Mouse (Mus musculus): ENCODE results near the gene Rab29. TPM values are rescaled to one million over a fixed set of nuclear protein-coding genes. Genes with fewer than 3 reads are reported as not detected.
"Not testable (repeated sequence)": the region's sequence is repeated elsewhere in the genome, so short reads cannot be mapped to it uniquely, and the experiment has no call there.

Rab29 gene
- polyA plus RNA-seq (2014; fragmentation: Nextera tagmentation; extraction: Ambion mirVana) = 3.7 and 8.8 TPM in 2 replicates

DNA sequence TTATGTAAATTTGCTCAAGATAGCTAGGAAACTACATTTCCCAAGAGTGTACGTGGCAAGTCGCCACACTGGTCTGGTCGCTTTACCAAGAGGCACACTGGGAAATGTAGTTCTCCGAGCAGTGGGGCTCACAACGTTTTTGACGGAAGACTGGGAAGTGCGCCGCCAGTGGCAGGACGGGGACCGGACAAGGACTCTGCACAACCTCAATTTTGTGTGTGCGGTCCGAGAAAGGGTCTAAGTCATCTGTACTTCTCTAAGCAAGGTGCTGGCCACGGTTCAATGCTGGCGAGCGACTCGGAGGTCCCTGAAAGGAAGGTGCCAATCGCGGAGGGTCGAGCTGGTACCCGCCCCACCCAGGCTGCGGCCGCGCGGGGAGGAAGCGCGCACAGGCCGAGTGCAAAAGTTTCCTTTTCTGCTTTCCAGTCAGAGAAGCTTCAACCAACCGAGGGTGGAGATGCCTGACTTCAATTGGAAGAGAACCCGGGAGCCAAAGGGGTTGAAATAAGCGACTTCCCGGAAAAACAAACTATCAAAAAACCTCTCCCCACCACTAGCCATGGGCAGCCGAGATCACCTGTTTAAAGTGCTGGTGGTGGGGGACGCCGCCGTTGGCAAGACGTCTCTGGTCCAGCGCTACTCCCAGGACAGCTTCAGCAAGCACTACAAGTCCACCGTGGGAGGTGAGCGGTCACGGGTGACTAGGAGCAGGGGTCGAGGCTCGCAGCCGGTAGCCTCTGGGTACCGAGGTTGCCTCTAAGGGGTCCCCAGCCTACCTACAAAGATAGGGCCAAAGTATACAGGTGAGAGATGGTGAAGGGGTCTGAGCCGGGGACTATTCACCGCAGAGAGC lies at the start of gene Rab29:
Gene Rab29, plus strand, starts transcription at position 132 of the 853 bp plus-strand sequence.
- no peaks in the 10 kb centered on the region for H3K36me3 ChIP-seq (ENCODE audit: control insufficient read depth, insufficient read depth, low read length)
- peak within 1 kb of the TSS; percentile 49 for H3K4me3 ChIP-seq (replicated peaks; ENCODE audit: low read depth, low read length)
- no peak within 1 kb of the TSS for H3K27ac ChIP-seq (replicated peaks; ENCODE audit: low read depth, low read length)
- H3K27me3 ChIP-seq (ENCODE audit: control insufficient read depth, insufficient read depth, low read length) = no peaks in the 10 kb centered on the region
- peak within 1 kb of the TSS; percentile 84 for H3K4me2 ChIP-seq (ENCODE audit: low read length)
- peak; percentile 95 for ATAC-seq (ENCODE audit: low FRiP score, low TSS enrichment)
- H3K9ac ChIP-seq (replicated peaks; ENCODE audit: low read length) = peak within 1 kb of the TSS; percentile 40
- H3K4me1 ChIP-seq (ENCODE audit: control insufficient read depth, insufficient read depth, low read length) = no peaks in the 10 kb centered on the region
- no peaks in the 10 kb centered on the region for H3K9me3 ChIP-seq (ENCODE audit: control insufficient read depth, low read length)
- under 1% methylated on average over 46 of the region's 46 CpGs for WGBS
- peak; percentile 95 for DNase-seq

- not testable (repeated sequence) for DNase-seq; ATAC-seq (ENCODE audit: low FRiP score, low TSS enrichment); H3K27ac ChIP-seq (replicated peaks; ENCODE audit: low read depth, low read length); H3K4me2 ChIP-seq (ENCODE audit: low read length); H3K27me3 ChIP-seq (ENCODE audit: control insufficient read depth, insufficient read depth, low read length); H3K4me3 ChIP-seq (replicated peaks; ENCODE audit: low read depth, low read length); H3K4me1 ChIP-seq (ENCODE audit: control insufficient read depth, insufficient read depth, low read length); H3K9me3 ChIP-seq (ENCODE audit: control insufficient read depth, low read length); H3K9ac ChIP-seq (replicated peaks; ENCODE audit: low read length); H3K36me3 ChIP-seq (ENCODE audit: control insufficient read depth, insufficient read depth, low read length)
- 81% methylated on average over 8 of the region's 9 CpGs for WGBS
Measured at GRCm38 (mm10) chr1:131820353-131820752, 46.7 kb upstream of the Rab29 start.

DNA sequence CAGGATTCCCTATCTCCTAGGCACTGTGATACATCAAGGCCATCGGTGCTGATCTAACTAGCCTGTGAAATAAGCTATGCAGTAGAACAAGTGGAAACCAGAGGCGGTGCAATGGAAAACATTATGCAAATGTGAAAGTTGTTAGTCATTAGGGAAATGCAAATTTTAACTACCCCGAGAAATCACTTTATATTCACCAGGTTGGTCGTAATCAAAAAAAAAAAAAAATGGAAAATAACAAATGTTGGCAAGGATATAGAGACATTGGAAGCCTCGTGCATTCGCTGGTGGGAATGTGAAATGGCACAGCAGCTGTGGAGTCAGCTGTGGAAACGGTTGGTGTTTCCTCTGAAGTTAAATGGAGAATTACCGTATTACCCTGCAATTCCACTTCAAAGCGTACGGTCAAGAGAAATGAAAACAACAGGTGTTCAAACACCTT lies 46.1 kb upstream of the Rab29 start:
- no peaks in the 10 kb centered on the region for H3K27me3 ChIP-seq (ENCODE audit: control insufficient read depth, insufficient read depth, low read length)
- no peak for ATAC-seq (ENCODE audit: low FRiP score, low TSS enrichment)
- WGBS = 87% methylated on average over 10 of the region's 10 CpGs

GRCm38 (mm10) chr1:131822292-131822691 lies 44.7 kb upstream of the Rab29 start:
- Histone ChIP-seq H3K36me3 (ENCODE audit: control insufficient read depth, insufficient read depth, low read length) (no peaks in the 10 kb centered on the region), H3K27ac (replicated peaks; ENCODE audit: low read depth, low read length) (no peak overlapping the region), H3K4me2 (ENCODE audit: low read length) (no peak overlapping the region), H3K9ac (replicated peaks; ENCODE audit: low read length) (no peak overlapping the region), H3K4me1 (ENCODE audit: control insufficient read depth, insufficient read depth, low read length) (0 out of 2 replicates have a peak, but pooled peaks cover 4% of the 10 kb centered on the region), H3K9me3 (ENCODE audit: control insufficient read depth, low read length) (no peaks in the 10 kb centered on the region), H3K27me3 (ENCODE audit: control insufficient read depth, insufficient read depth, low read length) (no peaks in the 10 kb centered on the region), H3K4me3 (replicated peaks; ENCODE audit: low read depth, low read length) (no peak overlapping the region)
- 74% methylated on average over 8 of the region's 8 CpGs for WGBS
- DNase-seq (no peak), ATAC-seq (ENCODE audit: low FRiP score, low TSS enrichment) (no peak)

More for the DNA sequence above, 46.1 kb upstream of the Rab29 start:
- H3K9me3 ChIP-seq (ENCODE audit: control insufficient read depth, low read length) = no peaks in the 10 kb centered on the region
- no peak overlapping the region for H3K4me2 ChIP-seq (ENCODE audit: low read length)
- H3K27ac ChIP-seq (replicated peaks; ENCODE audit: low read depth, low read length) = no peak overlapping the region
- H3K4me1 ChIP-seq (ENCODE audit: control insufficient read depth, insufficient read depth, low read length) = no peaks in the 10 kb centered on the region
- no peak for DNase-seq
- no peak overlapping the region for H3K9ac ChIP-seq (replicated peaks; ENCODE audit: low read length)
- no peaks in the 10 kb centered on the region for H3K36me3 ChIP-seq (ENCODE audit: control insufficient read depth, insufficient read depth, low read length)
- no peak overlapping the region for H3K4me3 ChIP-seq (replicated peaks; ENCODE audit: low read depth, low read length)

DNA sequence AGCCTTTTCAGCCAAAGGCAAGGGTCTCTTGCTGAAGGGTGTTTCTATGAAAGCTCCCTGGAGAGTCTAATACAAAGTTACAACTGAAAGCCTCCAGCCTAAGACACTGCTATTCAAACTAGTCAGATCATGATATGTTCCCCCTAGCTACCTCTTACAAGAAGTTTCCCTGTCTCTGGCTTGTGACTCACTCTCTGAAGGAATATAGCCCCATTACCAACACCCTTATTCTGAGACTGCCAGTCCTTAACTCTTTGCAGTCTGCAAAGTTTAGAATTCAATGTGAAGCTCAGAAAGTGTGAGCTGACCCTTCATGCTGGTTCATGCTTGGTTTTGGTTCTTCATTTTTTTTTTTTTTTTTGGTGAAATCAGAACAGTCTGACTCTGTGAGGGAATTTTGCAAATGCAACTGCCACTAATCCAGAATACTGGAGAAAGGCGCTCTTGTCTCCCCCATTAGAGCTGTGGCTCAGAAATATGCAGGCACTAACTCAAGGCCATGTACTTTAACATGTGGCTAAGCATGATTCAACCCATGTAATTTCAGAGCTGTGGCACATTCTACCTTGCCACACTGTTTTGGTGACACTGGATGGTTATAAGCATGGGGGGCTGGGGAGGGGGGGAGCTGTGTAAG lies 44.0 kb upstream of the Rab29 start:
- WGBS = 94% methylated on average over 1 of the region's 1 CpGs
- no peak overlapping the region for H3K4me3 ChIP-seq (replicated peaks; ENCODE audit: low read depth, low read length)
- H3K27me3 ChIP-seq (ENCODE audit: control insufficient read depth, insufficient read depth, low read length) = no peaks in the 10 kb centered on the region
- DNase-seq (no peak), ATAC-seq (ENCODE audit: low FRiP score, low TSS enrichment) (no peak)
- H3K36me3 ChIP-seq (ENCODE audit: control insufficient read depth, insufficient read depth, low read length) = no peaks in the 10 kb centered on the region
- no peak overlapping the region for H3K9ac ChIP-seq (replicated peaks; ENCODE audit: low read length)
- H3K4me2 ChIP-seq (ENCODE audit: low read length) = no peak overlapping the region
- no peaks in the 10 kb centered on the region for H3K9me3 ChIP-seq (ENCODE audit: control insufficient read depth, low read length)
- H3K4me1 ChIP-seq (ENCODE audit: control insufficient read depth, insufficient read depth, low read length) = 0 out of 2 replicates have a peak, but pooled peaks cover 5% of the 10 kb centered on the region
- H3K27ac ChIP-seq (replicated peaks; ENCODE audit: low read depth, low read length) = no peak overlapping the region

DNA sequence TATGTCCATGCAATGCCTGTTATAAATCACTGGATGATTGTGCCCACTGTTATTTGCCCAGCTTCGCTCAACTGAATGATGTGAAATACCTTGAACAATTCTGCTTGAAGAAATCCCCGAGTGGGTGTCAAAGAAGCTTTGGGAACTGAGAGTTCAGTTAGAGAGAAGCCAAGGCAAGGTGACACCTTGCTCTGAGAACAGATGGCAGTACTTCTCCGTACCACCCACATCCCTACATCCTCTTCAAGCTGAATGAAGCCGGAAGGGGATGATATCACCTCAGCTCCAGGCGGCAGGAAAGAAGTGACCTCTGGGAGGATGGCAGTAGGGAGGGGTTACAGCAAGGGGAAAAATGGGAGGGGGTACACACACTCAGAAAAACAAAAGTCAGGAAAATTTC lies 43.5 kb upstream of the Rab29 start:
- no peaks in the 10 kb centered on the region for H3K9me3 ChIP-seq (ENCODE audit: control insufficient read depth, low read length)
- H3K4me2 ChIP-seq (ENCODE audit: low read length) = no peak overlapping the region
- no peak overlapping the region for H3K27ac ChIP-seq (replicated peaks; ENCODE audit: low read depth, low read length)
- no peak overlapping the region for H3K4me3 ChIP-seq (replicated peaks; ENCODE audit: low read depth, low read length)
- peaks cover 7% of the 10 kb centered on the region; the same call in 1 of the 2 replicates for H3K4me1 ChIP-seq (ENCODE audit: control insufficient read depth, insufficient read depth, low read length)
- ATAC-seq (ENCODE audit: low FRiP score, low TSS enrichment) (no peak), DNase-seq (no peak)
- no peak overlapping the region for H3K9ac ChIP-seq (replicated peaks; ENCODE audit: low read length)
- no peaks in the 10 kb centered on the region for H3K36me3 ChIP-seq (ENCODE audit: control insufficient read depth, insufficient read depth, low read length)
- 76% methylated on average over 5 of the region's 5 CpGs for WGBS
- H3K27me3 ChIP-seq (ENCODE audit: control insufficient read depth, insufficient read depth, low read length) = no peaks in the 10 kb centered on the region

- no peak overlapping the region for H3K4me3 ChIP-seq (replicated peaks; ENCODE audit: low read depth, low read length)
- no peaks in the 10 kb centered on the region for H3K9me3 ChIP-seq (ENCODE audit: control insufficient read depth, low read length)
- no peak for ATAC-seq (ENCODE audit: low FRiP score, low TSS enrichment)
- H3K9ac ChIP-seq (replicated peaks; ENCODE audit: low read length) = no peak overlapping the region
- H3K27ac ChIP-seq (replicated peaks; ENCODE audit: low read depth, low read length) = no peak overlapping the region
- no peaks in the 10 kb centered on the region for H3K36me3 ChIP-seq (ENCODE audit: control insufficient read depth, insufficient read depth, low read length)
- H3K27me3 ChIP-seq (ENCODE audit: control insufficient read depth, insufficient read depth, low read length) = no peaks in the 10 kb centered on the region
- H3K4me1 ChIP-seq (ENCODE audit: control insufficient read depth, insufficient read depth, low read length) = peaks cover 16% of the 10 kb centered on the region; the same call in 1 of the 2 replicates
- H3K4me2 ChIP-seq (ENCODE audit: low read length) = no peak overlapping the region
- no peak for DNase-seq
- WGBS = 92% methylated on average over 11 of the region's 11 CpGs
Measured at GRCm38 (mm10) chr1:131824528-131825181, 42.4 kb upstream of the Rab29 start.

DNA sequence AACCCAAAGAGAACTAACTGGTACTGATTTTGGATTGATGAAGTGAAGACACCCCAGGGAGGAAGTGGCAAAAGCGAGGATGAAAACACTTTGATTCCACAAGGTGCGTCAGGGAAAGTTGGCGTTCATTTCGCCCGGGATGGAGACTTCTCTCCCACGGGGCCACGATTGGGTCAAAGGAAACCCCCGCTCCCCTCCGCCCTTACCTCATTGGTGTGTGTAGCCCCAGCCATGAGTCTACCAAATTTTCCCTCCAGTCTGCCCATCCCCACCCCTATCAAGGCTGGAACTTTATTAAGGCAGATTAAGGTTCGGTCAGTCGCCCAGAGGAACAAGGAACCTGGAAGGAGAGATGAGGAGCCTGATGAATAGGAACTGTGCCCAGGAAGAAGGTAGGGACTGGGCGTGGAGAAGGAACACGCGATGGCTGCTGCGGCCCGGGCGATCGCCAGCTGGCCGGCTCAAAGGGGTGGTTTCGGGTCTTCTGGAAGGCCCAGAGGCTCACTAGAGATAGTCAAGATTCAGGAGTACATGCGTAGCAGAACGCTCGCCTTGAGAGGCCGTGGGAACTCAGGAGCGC lies 39.7 kb upstream of the Rab29 start, which contains the start of gene Slc41a1:
Gene Slc41a1, plus strand, starts transcription at position 287 of the 580 bp plus-strand sequence.
- Histone ChIP-seq H3K9ac (replicated peaks; ENCODE audit: low read length) (peak within 1 kb of the TSS; percentile 73), H3K4me2 (ENCODE audit: low read length) (peak within 1 kb of the TSS; percentile 86), H3K36me3 (ENCODE audit: control insufficient read depth, insufficient read depth, low read length) (peaks cover 8% of the 10 kb centered on the region; the same call in 1 of the 2 replicates), H3K4me3 (replicated peaks; ENCODE audit: low read depth, low read length) (peak within 1 kb of the TSS; percentile 87), H3K27me3 (ENCODE audit: control insufficient read depth, insufficient read depth, low read length) (no peaks in the 10 kb centered on the region), H3K27ac (replicated peaks; ENCODE audit: low read depth, low read length) (peak within 1 kb of the TSS; percentile 79), H3K4me1 (ENCODE audit: control insufficient read depth, insufficient read depth, low read length) (peaks cover 22% of the 10 kb centered on the region; the same call in 1 of the 2 replicates), H3K9me3 (ENCODE audit: control insufficient read depth, low read length) (no peaks in the 10 kb centered on the region)
- DNase-seq (no peak), ATAC-seq (ENCODE audit: low FRiP score, low TSS enrichment) (peak; percentile 24)
- WGBS = 4% methylated on average over 25 of the region's 25 CpGs

Measured in midbrain, embryonic 14.5 days (tissue).